Mouse (Mus musculus) right cerebral cortex, adult 18-20 months (tissue): Measurements from ENCODE around the gene Gm9508.
"Not testable (repeated sequence)": the region's sequence is repeated elsewhere in the genome, so short reads cannot be mapped to it uniquely, and the experiment has no call there.

Experiments
- DNase-seq: peaks from one replicate; pipeline ENCODE4 v3.0.0; 2022; ENCODE audit warnings: mixed read lengths

Gm9508 gene

GRCm38 (mm10) chr10:77697133-77697532, at the start of gene Gm9508:
TSS of gene Gm9508 (minus strand) at chr10:77697233.
- DNase-seq = no peak

DNA sequence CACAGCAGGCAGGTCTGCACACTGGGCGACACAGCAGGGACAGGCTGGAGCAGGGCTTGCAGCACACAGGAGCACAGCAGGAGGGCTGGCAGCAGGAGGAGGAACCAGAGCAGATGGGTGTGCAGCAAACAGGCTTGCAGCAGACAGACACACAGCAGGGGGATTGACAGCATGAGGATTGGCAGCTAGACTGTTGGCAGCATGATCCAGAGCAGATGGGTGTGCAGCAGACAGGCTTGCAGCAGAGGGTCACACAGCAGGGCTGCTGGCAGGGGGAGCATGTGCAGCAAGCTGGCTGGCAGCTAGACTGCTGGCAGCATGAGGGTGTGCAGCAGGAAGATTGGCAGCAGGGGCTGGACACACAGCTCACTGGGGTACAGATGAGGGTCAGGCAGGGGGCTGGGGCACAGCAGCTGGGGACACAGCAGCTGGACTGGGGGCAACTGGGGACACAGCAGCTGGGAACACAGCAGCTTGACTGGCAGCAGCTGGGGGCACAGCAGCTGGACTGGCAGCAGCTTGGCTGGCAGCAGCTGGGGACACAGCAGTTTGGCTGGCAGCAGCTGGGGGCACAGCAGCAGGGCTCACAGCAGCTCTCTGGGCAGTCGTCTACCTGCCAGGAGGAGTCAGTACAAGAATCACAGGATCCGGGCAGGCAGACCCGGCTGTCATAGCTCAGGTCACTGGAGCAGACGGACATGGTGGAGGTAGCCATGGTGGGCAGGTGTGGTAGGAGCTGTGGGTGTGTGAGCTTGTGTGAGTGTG, 45.1 kb upstream of the Gm9508 start, which contains the start of gene Gm18596:
Gm18596 (minus strand) TSS at position 715 of the 765 bp plus-strand sequence.
- DNase-seq = not testable (repeated sequence)

- DNase-seq = no peak
Measured at GRCm38 (mm10) chr10:77738929-77739328, 41.9 kb upstream of the Gm9508 start.

DNA sequence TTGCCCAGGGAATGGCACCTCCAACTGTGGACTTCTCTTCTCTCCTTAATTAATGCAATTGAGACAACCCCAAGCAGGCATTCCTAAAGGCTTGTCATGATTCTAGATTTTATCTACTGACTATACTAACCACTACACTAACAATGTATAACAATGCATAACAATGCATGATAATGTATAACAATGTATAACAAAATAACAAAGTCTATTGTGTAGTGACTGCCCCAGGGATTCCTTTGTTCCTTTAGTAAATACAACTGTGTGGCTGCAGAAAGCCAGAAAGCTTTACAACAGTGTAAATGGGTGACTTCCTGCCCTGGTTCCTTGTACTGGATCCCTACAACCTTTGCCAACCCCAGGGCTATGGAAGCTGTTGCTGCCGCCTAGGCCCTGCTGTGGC, 38.9 kb upstream of the Gm9508 start:
- no peak for DNase-seq

DNA sequence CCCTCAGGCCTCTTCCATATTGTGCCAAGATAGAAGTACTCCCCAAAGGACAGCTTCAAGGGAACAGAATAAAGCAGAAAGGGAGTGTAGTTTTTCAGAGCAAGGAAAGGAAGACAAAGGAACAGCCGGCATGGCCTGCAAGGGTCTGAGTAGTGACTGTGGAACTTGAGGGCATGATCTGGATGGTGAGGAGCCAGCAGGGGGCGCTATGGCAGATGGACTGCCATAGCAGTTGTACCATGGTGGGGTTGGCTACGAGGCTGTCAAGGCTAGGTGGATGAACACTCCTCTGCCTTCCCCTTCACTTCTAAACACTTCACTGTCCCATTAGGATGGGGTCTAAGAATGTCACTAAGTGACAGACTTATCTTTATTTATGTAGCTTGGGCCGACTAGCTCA, 32.2 kb upstream of the Gm9508 start:
- DNase-seq = no peak

GRCm38 (mm10) chr10:77728280-77728679, 31.2 kb upstream of the Gm9508 start:
- DNase-seq = no peak

- no peak for DNase-seq
Measured at GRCm38 (mm10) chr10:77726186-77726585, 29.2 kb upstream of the Gm9508 start, which contains the start of gene Gm10100. TSS of gene Gm10100 (plus strand) at chr10:77726486.

GRCm38 (mm10) chr10:77724855-77725254, 27.8 kb upstream of the Gm9508 start:
- DNase-seq = no peak

DNA sequence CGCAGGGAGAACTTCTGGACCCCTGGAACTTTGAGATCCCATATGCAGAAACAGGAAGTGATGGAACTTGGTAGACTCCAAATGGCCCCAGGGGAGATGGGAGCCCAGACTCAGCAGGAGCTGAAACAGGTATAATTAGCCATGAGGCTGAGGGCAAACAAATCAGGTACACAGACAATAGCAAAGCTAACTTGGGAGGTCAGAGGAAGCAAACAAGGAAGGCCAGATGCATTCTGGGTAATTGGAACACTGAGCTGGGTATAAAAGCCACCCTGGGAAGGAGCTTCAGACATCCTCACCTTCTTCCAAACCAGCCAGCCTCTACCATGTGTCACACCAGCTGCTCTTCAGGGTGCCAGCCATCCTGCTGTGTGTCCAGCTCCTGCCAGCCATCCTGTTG, 23.3 kb upstream of the Gm9508 start, which contains the start of gene Krtap12-1:
Krtap12-1 (plus strand) TSS at position 301 of the 400 bp plus-strand sequence.
- not testable (repeated sequence) for DNase-seq

GRCm38 (mm10) chr10:77715507-77715906, 18.5 kb upstream of the Gm9508 start, which contains the start of gene Gm10142:
TSS of gene Gm10142 (plus strand) at chr10:77715807.
- no peak for DNase-seq

DNA sequence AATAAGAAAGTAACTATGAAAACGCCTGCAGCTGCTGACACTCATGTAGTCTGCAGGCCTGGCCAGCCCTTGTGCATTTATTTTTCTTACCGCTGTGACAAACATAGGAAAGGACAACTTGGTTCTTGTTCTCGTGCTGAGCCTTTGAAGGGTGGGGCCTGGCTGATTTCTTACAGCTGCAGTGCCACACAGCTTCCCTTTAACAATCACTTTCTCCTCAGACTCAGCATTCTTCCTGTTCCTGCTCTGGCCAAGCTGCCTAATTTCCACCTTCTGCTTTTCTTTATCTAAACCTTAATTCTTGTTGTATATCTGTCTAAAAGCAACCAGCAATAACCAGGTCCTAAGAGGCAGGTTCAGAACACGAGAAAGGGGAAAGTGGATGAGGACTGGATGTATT, 16.7 kb upstream of the Gm9508 start:
- no peak for DNase-seq

- DNase-seq = not testable (repeated sequence)
Measured at GRCm38 (mm10) chr10:77711157-77711556, 14.1 kb upstream of the Gm9508 start, which contains the start of gene Gm10024. TSS of gene Gm10024 (plus strand) at chr10:77711457.

- DNase-seq = no peak
Measured at GRCm38 (mm10) chr10:77709831-77710230, 12.8 kb upstream of the Gm9508 start.

- DNase-seq = no peak
Measured at GRCm38 (mm10) chr10:77706326-77706725, 9.3 kb upstream of the Gm9508 start, which contains the start of gene Gm10272. TSS of gene Gm10272 (plus strand) at chr10:77706626.

DNA sequence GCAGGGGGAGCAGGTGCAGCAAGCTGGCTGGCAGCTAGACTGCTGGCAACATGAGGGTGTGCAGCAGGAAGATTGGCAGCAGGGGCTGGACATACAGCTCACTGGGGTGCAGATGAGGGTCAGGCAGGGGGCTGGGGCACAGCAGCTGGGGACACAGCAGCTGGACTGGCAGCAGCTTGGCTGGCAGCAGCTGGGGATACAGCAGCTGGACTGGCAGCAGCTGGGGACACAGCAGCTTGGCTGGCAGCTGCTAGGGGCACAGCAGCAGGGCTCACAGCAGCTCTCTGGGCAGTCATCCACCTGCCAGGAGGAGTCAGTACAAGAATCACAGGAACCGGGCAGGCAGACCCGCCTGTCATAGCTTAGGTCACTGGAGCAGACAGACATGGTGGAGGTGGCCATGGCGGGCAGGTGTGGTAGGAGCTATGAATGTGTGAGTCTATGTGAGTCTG, 6.7 kb downstream of the Gm9508 start, which contains the start of gene Gm19402:
Gm19402 (minus strand) TSS at position 402 of the 452 bp plus-strand sequence.
- DNase-seq = not testable (repeated sequence)

GRCm38 (mm10) chr10:77687021-77687420, 10.0 kb downstream of the Gm9508 start:
- DNase-seq = no peak

DNA sequence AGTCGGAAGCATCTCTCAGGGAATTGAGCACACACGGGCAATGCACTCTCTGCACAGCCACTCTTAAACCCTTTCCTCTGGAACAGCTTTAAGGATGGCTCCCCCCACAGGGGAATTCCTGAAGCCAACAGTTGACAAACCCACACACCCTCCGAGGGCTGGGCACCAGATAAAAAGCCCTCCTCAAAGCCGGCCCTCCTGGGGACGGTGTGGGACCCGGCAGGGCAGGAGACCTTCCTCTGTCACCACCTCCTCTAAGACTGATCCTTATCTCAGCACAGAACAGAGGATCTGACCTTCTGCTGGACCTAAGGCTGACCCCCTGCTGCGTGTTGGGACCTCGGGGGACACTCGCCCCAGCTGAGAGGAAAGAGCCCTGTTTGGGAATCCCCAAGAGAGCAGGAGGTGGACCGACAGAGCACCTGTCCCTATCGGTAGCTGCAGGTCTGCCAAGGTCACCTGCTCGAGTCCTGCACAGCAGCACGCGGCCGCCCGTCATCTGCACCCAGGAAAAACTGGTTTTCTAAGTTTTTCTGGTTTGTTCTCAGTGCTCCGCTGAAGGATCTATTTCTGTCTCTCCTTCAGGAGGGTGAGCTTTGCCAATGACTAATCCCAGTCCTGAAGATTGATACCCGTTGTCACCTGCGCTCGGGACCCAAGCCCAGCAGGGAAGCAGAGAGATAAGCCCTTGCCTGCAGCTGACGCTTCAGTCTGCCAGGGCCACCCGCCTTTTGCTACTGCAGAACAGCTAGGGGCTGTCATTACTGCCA, 11.0 kb downstream of the Gm9508 start, which contains the start of gene Tspear:
Tspear (plus strand) TSS at position 675 of the 770 bp plus-strand sequence.
- no peak for DNase-seq

DNA sequence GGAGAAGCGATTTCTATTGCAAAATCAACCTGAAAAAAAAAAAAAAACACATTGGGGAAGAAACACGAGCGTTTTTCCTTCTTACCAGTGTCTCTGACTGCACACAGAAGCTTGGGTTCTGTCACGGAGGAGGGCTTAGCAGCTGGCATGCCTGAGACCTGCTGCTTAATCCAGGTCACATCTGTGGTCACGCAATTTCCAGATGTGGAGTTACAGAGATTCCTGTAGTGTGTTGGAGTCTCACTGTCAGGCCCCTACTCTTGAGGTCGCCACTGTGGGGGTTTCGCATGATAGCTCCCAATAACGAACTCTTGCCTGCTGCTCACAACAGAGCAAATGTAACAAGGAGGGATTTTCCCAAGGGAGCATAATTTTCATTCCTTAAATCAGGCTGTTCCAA, 12.9 kb downstream of the Gm9508 start:
- no peak for DNase-seq

GRCm38 (mm10) chr10:77682994-77683393, 14.0 kb downstream of the Gm9508 start:
- peak; percentile 31 for DNase-seq

GRCm38 (mm10) chr10:77677562-77677961, 19.5 kb downstream of the Gm9508 start:
- DNase-seq = no peak

DNA sequence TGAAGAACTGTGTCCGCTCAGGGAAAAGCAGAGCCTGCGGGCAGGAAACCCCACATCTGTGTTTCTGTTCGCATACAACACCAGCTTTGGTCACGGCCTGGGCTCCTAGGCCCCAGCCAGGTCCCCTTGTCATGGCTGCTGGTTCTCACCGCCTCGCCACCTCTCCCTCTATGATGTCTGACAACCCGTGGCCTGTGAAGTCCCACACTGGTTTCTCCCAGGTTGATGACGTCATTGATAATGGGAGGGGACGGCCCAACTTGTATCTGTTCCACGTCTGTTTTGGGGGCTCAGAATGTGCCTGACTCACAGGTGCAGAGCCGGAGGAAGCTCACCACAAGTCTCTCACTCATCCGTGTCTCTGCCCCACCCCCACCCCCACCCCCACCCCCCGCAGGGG, 23.3 kb downstream of the Gm9508 start:
- no peak for DNase-seq

GRCm38 (mm10) chr10:77671519-77671918, 25.5 kb downstream of the Gm9508 start:
- DNase-seq = no peak

DNA sequence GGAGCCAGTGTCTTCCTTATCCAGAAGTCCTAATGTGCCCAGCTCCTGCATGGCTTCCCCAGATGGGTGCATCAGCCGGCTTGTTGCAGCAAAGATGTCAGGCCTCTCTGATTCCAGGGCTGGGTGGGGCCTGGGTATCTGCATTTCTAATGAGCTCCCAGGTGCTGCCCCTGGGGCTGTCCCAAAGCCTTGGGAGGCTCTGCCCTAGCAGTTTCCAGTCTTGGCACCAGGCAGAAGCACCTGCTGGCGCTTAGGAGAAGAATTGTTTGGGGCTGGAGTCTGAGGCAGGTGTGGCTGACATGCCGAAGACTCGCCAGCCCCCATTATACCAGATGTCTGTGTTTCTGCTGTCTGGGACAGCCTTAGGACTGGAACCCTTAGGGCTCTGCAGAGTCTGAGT, 26.3 kb downstream of the Gm9508 start:
- no peak for DNase-seq
